Mouse (Mus musculus): ENCODE results near the gene Adgrg4. TPM values are rescaled to one million over a fixed set of nuclear protein-coding genes. Genes with fewer than 3 reads are reported as not detected.
A peak's percentile ranks its signal among the peaks of the same experiment; 100 is the strongest.

The Adgrg4 gene
- not detected for total RNA-seq (2021)

- DNase-seq: no peak
Measured at GRCm38 (mm10) chrX:56869863-56870262, at the start of gene Adgrg4. Gene Adgrg4 (plus strand): TSS chrX:56870163.

GRCm38 (mm10) chrX:56821765-56822603 is 48.0 kb upstream of the Adgrg4 start, which contains the start of gene Map7d3:
Gene Map7d3 (minus strand): TSS chrX:56822326.
- DNase-seq: peak; percentile 46

GRCm38 (mm10) chrX:56827492-56827891 is 42.5 kb upstream of the Adgrg4 start:
- no peak for DNase-seq

- DNase-seq: no peak
Measured at GRCm38 (mm10) chrX:56835842-56836241, 34.1 kb upstream of the Adgrg4 start.

- peak; percentile 37 for DNase-seq
Measured at GRCm38 (mm10) chrX:56839369-56839768, 30.6 kb upstream of the Adgrg4 start.

GRCm38 (mm10) chrX:56841255-56841654 is 28.7 kb upstream of the Adgrg4 start:
- no peak for DNase-seq

- DNase-seq: no peak
Measured at GRCm38 (mm10) chrX:57012891-57013290, 142.9 kb downstream of the Adgrg4 start.

- no peak for DNase-seq
Measured at GRCm38 (mm10) chrX:57042774-57043173, 172.8 kb downstream of the Adgrg4 start, which contains the start of gene Brs3. Gene Brs3 (plus strand): TSS chrX:57043074.

- DNase-seq: no peak
Measured at GRCm38 (mm10) chrX:57043869-57044268, 173.9 kb downstream of the Adgrg4 start.

Other genes with a start within 250 kb of the Adgrg4 start
- gene Fhl1, start 138.4 kb upstream of the Adgrg4 start, total RNA-seq (2021): 100 to 1,000 TPM; 278 to 293 TPM
- 1 to 10 TPM; 3.2 to 4.3 TPM for gene Map7d3, start 47.8 kb upstream of the Adgrg4 start, total RNA-seq (2021)
- gene Brs3, start 172.9 kb downstream of the Adgrg4 start, total RNA-seq (2021): not detected
- 10 to 100 TPM; 54.0 to 56.2 TPM for gene Htatsf1, start 183.4 kb downstream of the Adgrg4 start, total RNA-seq (2021)
- not detected for gene Vgll1, start 217.9 kb downstream of the Adgrg4 start, total RNA-seq (2021)